Mouse (Mus musculus): ENCODE data around the gene Asic4. TPM values are rescaled to one million over a fixed set of nuclear protein-coding genes. Genes with fewer than 3 reads are reported as not detected.

Gene Asic4
- total and polyA plus RNA-seq, 2 experiments from 2014 or later, result 0.04 TPM; not detected in 1

DNA sequence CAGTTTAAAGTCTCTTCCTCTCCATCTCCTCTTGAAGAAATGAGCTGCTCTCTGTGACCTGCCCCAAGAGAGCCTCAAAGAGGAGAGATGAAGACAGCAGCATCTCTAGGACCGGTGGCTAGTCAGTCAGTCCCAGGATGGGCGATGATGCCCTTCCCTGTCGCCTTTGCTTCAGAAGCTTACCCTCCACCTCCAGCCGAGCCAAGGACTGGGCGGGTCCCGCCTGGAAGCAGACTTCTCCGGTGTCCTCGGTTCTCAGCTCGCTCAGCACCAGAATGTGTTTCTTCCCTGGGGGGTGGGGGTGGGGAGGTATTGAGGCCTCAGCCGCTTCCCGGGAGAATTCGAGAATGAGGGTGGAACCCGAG is 36.8 kb downstream of the Asic4 start:
- TF ChIP-seq EP300 (IDR thresholded peaks at IDR 0.05; ENCODE audit: low read depth) (no peak), CTCF (IDR thresholded peaks at IDR 0.05; ENCODE audit: low read depth) (no peak)
- Histone ChIP-seq H3K4me2 (ENCODE audit: low read depth, low read length) (peak overlapping the region; percentile 59), H3K27ac (ENCODE audit: low read depth) (no peak overlapping the region), H3K4me3 (ENCODE audit: low read depth, low read length) (peak overlapping the region; percentile 40), H3K36me3 (replicated peaks; ENCODE audit: control insufficient read depth, insufficient read depth, low read length) (peaks cover 53% of the 10 kb centered on the region), H3K9ac (replicated peaks; ENCODE audit: low read depth, low read length) (no peak overlapping the region), H3K4me1 (ENCODE audit: control insufficient read depth, insufficient read depth) (0 out of 2 replicates have a peak, but pooled peaks cover 6% of the 10 kb centered on the region), H3K27me3 (ENCODE audit: control insufficient read depth, insufficient read depth, low read length) (peaks cover 47% of the 10 kb centered on the region), H3K9me3 (replicated peaks; ENCODE audit: control insufficient read depth, low read length) (no peaks in the 10 kb centered on the region)
- no peak for ATAC-seq (ENCODE audit: insufficient read depth, low read depth)
- 40% methylated on average over 13 of the region's 13 CpGs for WGBS
- no peak for DNase-seq (ENCODE audit: low spot score)

DNA sequence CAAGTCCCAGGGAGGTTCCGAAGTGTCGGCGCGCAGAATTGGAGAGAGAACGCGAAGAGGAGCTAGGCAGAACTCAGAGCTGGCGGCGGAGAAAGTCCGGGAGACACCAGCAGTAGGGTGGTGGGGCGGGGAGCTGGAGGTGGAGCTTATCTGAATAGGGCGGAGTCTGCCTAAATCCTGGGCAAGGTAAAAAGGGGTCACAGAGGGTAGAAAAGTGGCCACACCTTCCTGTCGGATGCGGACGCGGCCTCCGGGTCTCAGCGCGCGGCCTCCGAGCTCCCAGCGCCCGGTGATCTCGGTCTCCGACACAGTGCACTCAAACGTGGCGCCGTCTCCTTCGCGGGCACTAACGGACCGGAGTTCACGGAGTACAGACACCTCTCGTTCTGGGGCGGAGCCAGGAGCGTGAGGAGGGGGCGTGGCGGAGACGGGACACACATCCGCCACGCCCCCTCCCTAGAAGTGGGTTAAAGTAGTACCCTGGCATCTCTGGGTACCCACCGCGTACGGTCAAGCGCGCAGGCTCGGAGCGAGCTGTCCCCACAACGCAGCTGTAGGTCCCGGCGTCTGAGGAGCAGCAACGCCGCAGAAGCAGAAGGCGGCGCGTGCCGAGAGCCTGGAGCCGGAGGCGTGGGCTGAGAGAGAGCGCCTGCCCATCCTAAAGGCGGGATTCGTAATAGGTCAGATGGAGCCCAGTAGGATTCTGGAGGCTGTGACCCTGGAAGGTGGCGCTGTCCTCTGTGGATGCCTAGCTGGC is 37.3 kb downstream of the Asic4 start:
- peak overlapping the region; percentile 59 for H3K4me2 ChIP-seq (ENCODE audit: low read depth, low read length)
- H3K27ac ChIP-seq (ENCODE audit: low read depth), result no peak overlapping the region
- TF ChIP-seq EP300 (IDR thresholded peaks at IDR 0.05; ENCODE audit: low read depth) (no peak), CTCF (IDR thresholded peaks at IDR 0.05; ENCODE audit: low read depth) (no peak)
- no peaks in the 10 kb centered on the region for H3K9me3 ChIP-seq (replicated peaks; ENCODE audit: control insufficient read depth, low read length)
- peaks cover 59% of the 10 kb centered on the region for H3K36me3 ChIP-seq (replicated peaks; ENCODE audit: control insufficient read depth, insufficient read depth, low read length)
- peaks cover 44% of the 10 kb centered on the region for H3K27me3 ChIP-seq (ENCODE audit: control insufficient read depth, insufficient read depth, low read length)
- H3K4me1 ChIP-seq (ENCODE audit: control insufficient read depth, insufficient read depth), result 0 out of 2 replicates have a peak, but pooled peaks cover 6% of the 10 kb centered on the region
- H3K9ac ChIP-seq (replicated peaks; ENCODE audit: low read depth, low read length), result no peak overlapping the region
- H3K4me3 ChIP-seq (ENCODE audit: low read depth, low read length), result peak overlapping the region; percentile 40
- 15% methylated on average over 62 of the region's 62 CpGs for WGBS
- DNase-seq (ENCODE audit: low spot score), result peak; percentile 34
- peak; percentile 45 for ATAC-seq (ENCODE audit: insufficient read depth, low read depth)

DNA sequence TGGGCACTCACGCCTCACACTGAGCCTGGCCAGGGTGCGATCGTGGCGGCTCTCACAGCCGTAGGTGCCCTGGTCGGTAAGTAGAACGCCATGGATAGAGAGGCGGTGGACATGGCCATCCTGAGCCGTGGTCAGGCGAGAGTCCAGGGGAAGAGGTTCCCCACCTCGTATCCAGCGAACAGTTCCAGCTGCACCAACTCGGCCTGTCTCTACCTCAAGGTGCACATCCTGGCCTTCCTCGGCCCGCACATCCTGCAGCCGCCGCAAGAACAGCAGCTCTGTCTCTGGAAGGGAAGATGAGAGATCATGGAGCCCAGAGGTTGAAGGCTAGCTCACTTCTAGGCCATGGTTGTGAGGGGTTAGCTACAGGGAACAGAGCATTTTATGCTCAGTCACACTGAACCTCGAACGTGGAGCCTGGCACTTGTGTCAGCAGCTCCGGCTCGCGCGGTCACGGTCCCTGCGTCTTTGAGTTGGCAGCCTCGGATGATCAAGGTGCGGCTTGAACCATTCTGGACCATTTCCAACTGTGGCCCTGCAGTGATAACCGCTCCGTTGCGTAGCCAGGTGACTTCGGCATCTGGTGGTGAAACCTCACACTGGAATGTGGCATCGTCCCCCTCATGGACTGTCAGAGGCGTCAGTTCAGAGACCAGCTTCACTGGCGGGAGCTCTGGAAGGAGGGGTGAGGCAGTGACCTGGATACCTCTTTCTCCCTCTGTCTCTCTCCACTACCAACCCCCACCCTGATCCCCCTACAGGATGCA is 40.7 kb downstream of the Asic4 start:
- 85% methylated on average over 34 of the region's 34 CpGs for WGBS
- H3K36me3 ChIP-seq (replicated peaks; ENCODE audit: control insufficient read depth, insufficient read depth, low read length), result peaks cover 76% of the 10 kb centered on the region

DNA sequence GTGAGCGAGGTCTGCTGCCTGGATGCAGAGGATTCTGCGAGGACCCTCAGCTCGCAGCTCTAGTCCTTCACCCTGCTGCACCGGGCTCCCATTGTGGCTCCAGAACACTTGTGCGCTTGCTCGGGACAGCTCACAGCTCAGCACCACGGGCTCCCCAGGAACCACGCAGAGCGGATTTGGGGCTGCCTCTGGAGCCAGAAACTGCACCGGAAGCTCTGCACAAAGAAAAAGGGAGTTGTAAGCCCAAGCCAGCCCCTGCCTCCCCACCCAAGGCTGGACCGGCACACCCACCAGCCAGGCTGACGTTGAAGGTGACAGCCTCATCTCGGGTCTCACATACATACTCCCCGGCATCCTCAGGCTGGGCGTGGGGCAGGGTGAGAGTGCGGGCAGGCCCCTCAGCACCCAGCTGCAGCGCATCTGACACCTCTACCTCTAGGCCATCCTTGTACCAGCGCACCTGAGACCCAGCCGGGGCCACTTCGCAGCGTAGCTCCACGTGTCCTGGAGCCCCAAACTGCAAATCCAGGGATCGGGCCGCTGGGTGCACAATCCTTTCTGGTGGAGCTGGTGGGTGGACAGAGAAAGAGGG is 42.4 kb downstream of the Asic4 start:
- no peak for DNase-seq (ENCODE audit: low spot score)
- Histone ChIP-seq H3K27me3 (ENCODE audit: control insufficient read depth, insufficient read depth, low read length) (peaks cover 10% of the 10 kb centered on the region; the same call in 1 of the 2 replicates), H3K9me3 (replicated peaks; ENCODE audit: control insufficient read depth, low read length) (no peaks in the 10 kb centered on the region), H3K36me3 (replicated peaks; ENCODE audit: control insufficient read depth, insufficient read depth, low read length) (peaks cover 82% of the 10 kb centered on the region), H3K4me2 (ENCODE audit: low read depth, low read length) (no peak overlapping the region), H3K4me3 (ENCODE audit: low read depth, low read length) (no peak overlapping the region), H3K4me1 (ENCODE audit: control insufficient read depth, insufficient read depth) (0 out of 2 replicates have a peak, but pooled peaks cover 6% of the 10 kb centered on the region), H3K9ac (replicated peaks; ENCODE audit: low read depth, low read length) (no peak overlapping the region), H3K27ac (ENCODE audit: low read depth) (no peak overlapping the region)
- no peak for ATAC-seq (ENCODE audit: insufficient read depth, low read depth)
- 66% methylated on average over 24 of the region's 24 CpGs for WGBS
- no peak for TF ChIP-seq CTCF (IDR thresholded peaks at IDR 0.05; ENCODE audit: low read depth)
- no peak for TF ChIP-seq EP300 (IDR thresholded peaks at IDR 0.05; ENCODE audit: low read depth)

More for the DNA sequence above, 40.7 kb downstream of the Asic4 start:
- Histone ChIP-seq H3K9ac (replicated peaks; ENCODE audit: low read depth, low read length) (no peak overlapping the region), H3K4me1 (ENCODE audit: control insufficient read depth, insufficient read depth) (0 out of 2 replicates have a peak, but pooled peaks cover 6% of the 10 kb centered on the region), H3K4me2 (ENCODE audit: low read depth, low read length) (no peak overlapping the region), H3K9me3 (replicated peaks; ENCODE audit: control insufficient read depth, low read length) (no peaks in the 10 kb centered on the region), H3K27ac (ENCODE audit: low read depth) (no peak overlapping the region), H3K27me3 (ENCODE audit: control insufficient read depth, insufficient read depth, low read length) (peaks cover 23% of the 10 kb centered on the region), H3K4me3 (ENCODE audit: low read depth, low read length) (no peak overlapping the region)
- ATAC-seq (ENCODE audit: insufficient read depth, low read depth), result no peak
- no peak for DNase-seq (ENCODE audit: low spot score)
- no peak for TF ChIP-seq CTCF (IDR thresholded peaks at IDR 0.05; ENCODE audit: low read depth)
- TF ChIP-seq EP300 (IDR thresholded peaks at IDR 0.05; ENCODE audit: low read depth), result no peak

DNA sequence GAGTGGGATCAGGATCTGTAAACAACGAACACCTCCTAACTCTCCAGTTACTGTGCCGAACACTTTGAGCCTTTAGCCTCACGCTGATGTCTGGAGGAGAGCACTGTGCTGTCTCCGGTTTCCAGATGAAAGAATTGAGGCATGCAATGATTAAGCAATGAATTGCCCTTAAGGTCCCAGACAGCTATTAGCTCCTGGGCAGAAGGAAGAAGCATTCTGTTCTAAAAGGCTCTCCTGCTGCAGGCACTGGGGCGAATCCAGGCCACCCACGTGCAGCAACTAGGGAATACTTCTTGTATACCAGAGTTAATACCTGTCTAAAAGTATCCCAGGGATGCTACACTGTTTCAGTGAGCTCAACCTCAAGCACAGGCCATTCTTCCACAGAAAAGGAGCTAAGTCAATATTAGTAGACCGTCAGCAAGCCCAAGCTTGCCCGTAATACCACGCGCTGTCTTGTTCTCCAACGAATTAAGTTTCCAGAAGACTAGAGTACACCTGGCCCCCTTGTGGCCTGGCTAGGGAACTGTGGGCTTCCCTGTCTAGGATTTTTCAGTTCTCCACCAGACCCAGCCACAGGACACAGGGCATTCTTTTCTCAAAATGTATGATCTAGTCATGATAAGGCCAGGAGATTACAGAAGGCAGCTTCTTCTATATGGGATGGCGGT is 44.8 kb downstream of the Asic4 start:
- TF ChIP-seq CTCF (IDR thresholded peaks at IDR 0.05; ENCODE audit: low read depth) (peak; percentile 65), EP300 (IDR thresholded peaks at IDR 0.05; ENCODE audit: low read depth) (no peak)
- DNase-seq (ENCODE audit: low spot score), result no peak
- H3K9ac ChIP-seq (replicated peaks; ENCODE audit: low read depth, low read length), result no peak overlapping the region

More for the DNA sequence above, 44.8 kb downstream of the Asic4 start:
- Histone ChIP-seq H3K9me3 (replicated peaks; ENCODE audit: control insufficient read depth, low read length) (no peaks in the 10 kb centered on the region), H3K4me1 (ENCODE audit: control insufficient read depth, insufficient read depth) (no peaks in the 10 kb centered on the region), H3K27me3 (ENCODE audit: control insufficient read depth, insufficient read depth, low read length) (no peaks in the 10 kb centered on the region), H3K27ac (ENCODE audit: low read depth) (no peak overlapping the region), H3K4me3 (ENCODE audit: low read depth, low read length) (no peak overlapping the region), H3K4me2 (ENCODE audit: low read depth, low read length) (no peak overlapping the region), H3K36me3 (replicated peaks; ENCODE audit: control insufficient read depth, insufficient read depth, low read length) (peaks cover 90% of the 10 kb centered on the region)
- ATAC-seq (ENCODE audit: insufficient read depth, low read depth), result peak; percentile 36; the same call in 1 of the 2 replicates
- 66% methylated on average over 12 of the region's 12 CpGs for WGBS
